ENCODE assay signal across 8 mouse cellular contexts in genomic region chr17:29048748-29049507, GRCm38 (mm10). TPM values are rescaled to one million over a fixed set of nuclear protein-coding genes. Genes with fewer than 3 reads are reported as not detected.
DNase-seq lines count a peak whose midpoint lies in the region; ATAC-seq and TF ChIP-seq lines count a peak whose summit lies in the region.

No protein-coding gene starts in this region.

- DNase-seq in hindbrain, embryonic 10.5 days (ENCODE audit: low spot score) = peak; percentile 83
- peak; percentile 92 to 96 for DNase-seq in cerebellum, postnatal 36 days
- DNase-seq in frontal cortex, postnatal 36 days (ENCODE audit: low spot score in 2 of 2) = peak; percentile 91 to 92
- peak; percentile 82 to 91 for DNase-seq in left cerebral cortex, postnatal 25 days (ENCODE audit: low spot score in 2 of 2)
- peak; percentile 64 for DNase-seq in spleen, adult 12 weeks (ENCODE audit: low spot score)

- no peaks in the 10 kb centered on the region for H3K9me3 ChIP-seq in hindbrain, embryonic 10.5 days
- no peaks in the 10 kb centered on the region for H3K9me3 ChIP-seq in hindbrain, embryonic 16.5 days (ENCODE audit: control insufficient read depth, low read length)
- no peaks in the 10 kb centered on the region for H3K9me3 ChIP-seq in intestine, postnatal 0 days (ENCODE audit: control insufficient read depth)
- no peaks in the 10 kb centered on the region for H3K9me3 ChIP-seq in midbrain, embryonic 13.5 days

- no peak for ATAC-seq in hindbrain, embryonic 16.5 days
- no peak for ATAC-seq in intestine, postnatal 0 days
- peak; percentile 47; the same call in 1 of the 2 replicates for ATAC-seq in midbrain, embryonic 13.5 days

- 25% methylated on average over 13 of the region's 13 CpGs for WGBS in hindbrain, embryonic 10.5 days
- WGBS in hindbrain, embryonic 16.5 days = 21% methylated on average over 13 of the region's 13 CpGs
- 13% methylated on average over 13 of the region's 13 CpGs for WGBS in intestine, postnatal 0 days
- 24% methylated on average over 13 of the region's 13 CpGs for WGBS in midbrain, embryonic 13.5 days

- intact Hi-C loops in left cerebral cortex, postnatal 25 days (cut with DNase I) = loop anchor here (1.0 to 5.0 kb wide), 3 partner anchors 46 to 198 kb away; no protein-coding TSS in a partner anchor

- H3K4me3 ChIP-seq in hindbrain, embryonic 10.5 days = no peak overlapping the region
- no peak overlapping the region for H3K4me3 ChIP-seq in hindbrain, embryonic 16.5 days (ENCODE audit: low read length)
- no peak overlapping the region for H3K4me3 ChIP-seq in intestine, postnatal 0 days (ENCODE audit: low read depth, low read length)
- H3K4me3 ChIP-seq in midbrain, embryonic 13.5 days (replicated peaks) = no peak overlapping the region

- no peaks in the 10 kb centered on the region for H3K27me3 ChIP-seq in hindbrain, embryonic 10.5 days (ENCODE audit: insufficient read depth, poor library complexity, severe bottlenecking)
- no peaks in the 10 kb centered on the region for H3K27me3 ChIP-seq in hindbrain, embryonic 16.5 days (replicated peaks; ENCODE audit: control insufficient read depth, insufficient read depth, low read length)
- H3K27me3 ChIP-seq in intestine, postnatal 0 days (replicated peaks; ENCODE audit: control insufficient read depth, insufficient read depth, low read length) = no peaks in the 10 kb centered on the region
- H3K27me3 ChIP-seq in midbrain, embryonic 13.5 days = no peaks in the 10 kb centered on the region

- TF ChIP-seq CTCF in intestine, postnatal 0 days (IDR thresholded peaks at IDR 0.05; ENCODE audit: low read depth) = peak; percentile 87

- no peak overlapping the region for H3K27ac ChIP-seq in hindbrain, embryonic 10.5 days
- H3K27ac ChIP-seq in hindbrain, embryonic 16.5 days (ENCODE audit: low read depth, low read length) = no peak overlapping the region
- H3K27ac ChIP-seq in intestine, postnatal 0 days (ENCODE audit: low read depth, low read length) = no peak overlapping the region
- H3K27ac ChIP-seq in midbrain, embryonic 13.5 days = no peak overlapping the region

- peaks cover 41% of the 10 kb centered on the region for H3K36me3 ChIP-seq in hindbrain, embryonic 10.5 days
- peaks cover 15% of the 10 kb centered on the region for H3K36me3 ChIP-seq in hindbrain, embryonic 16.5 days (ENCODE audit: control insufficient read depth, insufficient read depth, low read length)
- H3K36me3 ChIP-seq in intestine, postnatal 0 days (ENCODE audit: control insufficient read depth, insufficient read depth) = peaks cover 27% of the 10 kb centered on the region
- H3K36me3 ChIP-seq in midbrain, embryonic 13.5 days = peaks cover 41% of the 10 kb centered on the region

- H3K4me2 ChIP-seq in hindbrain, embryonic 16.5 days (ENCODE audit: low read length) = no peak overlapping the region
- no peak overlapping the region for H3K4me2 ChIP-seq in intestine, postnatal 0 days (replicated peaks; ENCODE audit: low read depth)
- no peak overlapping the region for H3K4me2 ChIP-seq in midbrain, embryonic 13.5 days (replicated peaks)

- peaks cover 19% of the 10 kb centered on the region; the same call in 1 of the 2 replicates for H3K4me1 ChIP-seq in hindbrain, embryonic 10.5 days (replicated peaks)
- H3K4me1 ChIP-seq in hindbrain, embryonic 16.5 days (ENCODE audit: control insufficient read depth, insufficient read depth, low read depth, low read length) = peaks cover 4% of the 10 kb centered on the region; the same call in 1 of the 2 replicates
- H3K4me1 ChIP-seq in intestine, postnatal 0 days (replicated peaks; ENCODE audit: control insufficient read depth, insufficient read depth, low read length) = 0 out of 2 replicates have a peak, but pooled peaks cover 4% of the 10 kb centered on the region
- no peaks in the 10 kb centered on the region; the same call in 1 of the 2 replicates for H3K4me1 ChIP-seq in midbrain, embryonic 13.5 days (replicated peaks)

- H3K9ac ChIP-seq in hindbrain, embryonic 16.5 days (ENCODE audit: low read depth, low read length) = no peak overlapping the region
- no peak overlapping the region for H3K9ac ChIP-seq in intestine, postnatal 0 days (ENCODE audit: low read depth, low read length)
- H3K9ac ChIP-seq in midbrain, embryonic 13.5 days (replicated peaks) = no peak overlapping the region

RNA-seq across cellular contexts. Expression of gene Srsf3, which starts 16.5 kb away (rescaled TPM):
- 723 and 795 TPM in 2 replicates for polyA plus RNA-seq in hindbrain, embryonic 10.5 days (2016; fragmentation: Nextera tagmentation; extraction: Ambion mirVana)
- 356 and 408 TPM in 2 replicates for polyA plus RNA-seq in hindbrain, embryonic 16.5 days (2015; fragmentation: Nextera tagmentation; extraction: Ambion mirVana)
- 257 TPM in 2 replicates for polyA plus RNA-seq in intestine, postnatal 0 days (2015; fragmentation: Nextera tagmentation; extraction: Ambion mirVana)
- 100 to 1,000 TPM; 113 to 117 TPM for total RNA-seq in left cerebral cortex, postnatal 25 days (2021)
- 590 and 618 TPM in 2 replicates for polyA plus RNA-seq in midbrain, embryonic 13.5 days (2015; fragmentation: Nextera tagmentation; extraction: Ambion mirVana)

RNA-seq across cellular contexts. Expression of gene Stk38, which starts 41.1 kb away (rescaled TPM):
- polyA plus RNA-seq in hindbrain, embryonic 10.5 days (2016; fragmentation: Nextera tagmentation; extraction: Ambion mirVana) = 131 and 133 TPM in 2 replicates
- 71.8 and 89.7 TPM in 2 replicates for polyA plus RNA-seq in hindbrain, embryonic 16.5 days (2015; fragmentation: Nextera tagmentation; extraction: Ambion mirVana)
- polyA plus RNA-seq in intestine, postnatal 0 days (2015; fragmentation: Nextera tagmentation; extraction: Ambion mirVana) = 51.5 and 59.5 TPM in 2 replicates
- total RNA-seq in left cerebral cortex, postnatal 25 days (2021) = 10 to 100 TPM; 44.9 to 59.3 TPM
- 126 and 134 TPM in 2 replicates for polyA plus RNA-seq in midbrain, embryonic 13.5 days (2015; fragmentation: Nextera tagmentation; extraction: Ambion mirVana)

RNA-seq across cellular contexts. Expression of gene Cdkn1a, which starts 41.8 kb away (rescaled TPM):
- polyA plus RNA-seq in hindbrain, embryonic 10.5 days (2016; fragmentation: Nextera tagmentation; extraction: Ambion mirVana) = 29.9 and 36.0 TPM in 2 replicates
- 138 and 184 TPM in 2 replicates for polyA plus RNA-seq in hindbrain, embryonic 16.5 days (2015; fragmentation: Nextera tagmentation; extraction: Ambion mirVana)
- 74.9 and 88.3 TPM in 2 replicates for polyA plus RNA-seq in intestine, postnatal 0 days (2015; fragmentation: Nextera tagmentation; extraction: Ambion mirVana)
- 10 to 100 TPM; 36.0 to 54.2 TPM for total RNA-seq in left cerebral cortex, postnatal 25 days (2021)
- polyA plus RNA-seq in midbrain, embryonic 13.5 days (2015; fragmentation: Nextera tagmentation; extraction: Ambion mirVana) = 47.1 and 47.4 TPM in 2 replicates
